Mouse (Mus musculus): ENCODE data around the gene Insc.

DNA sequence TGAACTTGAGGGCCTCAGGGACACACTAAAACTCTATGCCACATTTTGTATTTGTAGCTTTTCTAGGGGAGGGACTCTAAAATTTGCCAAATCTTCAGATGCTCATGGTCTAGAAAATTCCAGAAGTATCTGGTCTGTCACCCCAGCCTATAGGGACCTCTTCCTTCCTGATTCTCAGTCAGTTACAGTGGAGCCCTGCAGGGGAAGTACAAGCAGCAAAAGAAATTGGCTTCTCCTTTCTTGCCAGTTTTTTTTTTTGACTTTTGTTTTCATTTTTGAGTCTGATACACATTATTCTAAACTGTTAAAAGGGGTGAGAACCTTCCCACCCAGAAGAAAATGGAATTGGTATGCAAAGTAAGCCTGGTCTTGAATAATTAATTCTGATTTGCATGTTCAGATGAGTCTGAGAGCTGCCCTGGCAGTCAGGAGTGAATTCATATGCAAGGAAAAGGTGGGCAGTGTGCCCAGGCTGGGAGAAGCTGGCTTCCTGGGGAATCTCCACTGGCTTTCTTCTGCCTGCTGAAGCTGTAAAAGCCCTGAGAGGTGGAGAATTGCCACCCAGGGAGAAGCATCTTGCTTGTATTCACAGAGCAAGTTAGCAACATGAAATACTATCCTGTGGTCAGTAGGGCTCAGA lies 149.2 kb downstream of the Insc start:
- TF ChIP-seq CTCF (IDR thresholded peaks at IDR 0.05; ENCODE audit: borderline replicate concordance, extremely low read depth, insufficient read depth, insufficient read length) (no peak), POLR2A (IDR thresholded peaks at IDR 0.05; ENCODE audit: borderline replicate concordance, extremely low read depth, insufficient read depth, insufficient read length, poor library complexity, severe bottlenecking) (no peak)

Measured in brain, embryonic 14.5 days (tissue).